Comparison of ENCODE assay signal across 8 mouse cellular contexts in genomic region chr19:37206641-37207302, GRCm38 (mm10). TPM values are rescaled to one million over a fixed set of nuclear protein-coding genes. Genes with fewer than 3 reads are reported as not detected.
DNase-seq lines count a peak whose midpoint lies in the region; ATAC-seq and TF ChIP-seq lines count a peak whose summit lies in the region.

No protein-coding gene starts in this region.

- peaks cover 7% of the 10 kb centered on the region; the same call in 1 of the 2 replicates for H3K27me3 ChIP-seq in E14TG2a.4 (ENCODE audit: insufficient read depth, low read length)
- H3K27me3 ChIP-seq in heart, embryonic 14.5 days (ENCODE audit: control insufficient read depth, insufficient read depth, low read length) = no peaks in the 10 kb centered on the region
- H3K27me3 ChIP-seq in liver, postnatal 0 days (ENCODE audit: insufficient read depth, low read length) = no peaks in the 10 kb centered on the region
- H3K27me3 ChIP-seq in neural tube, embryonic 13.5 days = no peaks in the 10 kb centered on the region

- H3K4me2 ChIP-seq in heart, embryonic 14.5 days (ENCODE audit: low read length) = peak overlapping the region; percentile 88
- H3K4me2 ChIP-seq in liver, postnatal 0 days (ENCODE audit: low read depth, low read length) = peak overlapping the region; percentile 98
- H3K4me2 ChIP-seq in neural tube, embryonic 13.5 days = peak overlapping the region; percentile 78

- peak; percentile 76 to 90 for DNase-seq in adrenal gland, adult (ENCODE audit: inconsistent age in 2 of 2, low spot score in 1 of 2)
- DNase-seq in kidney, postnatal 36 days = peak; percentile 52 to 62
- DNase-seq in liver, postnatal 0 days = peak; percentile 70
- peak; percentile 14 for DNase-seq in urinary bladder, postnatal 25 days (ENCODE audit: low spot score)

- H3K4me1 ChIP-seq in E14TG2a.4 (replicated peaks; ENCODE audit: low read depth, low read length) = peaks cover 32% of the 10 kb centered on the region
- H3K4me1 ChIP-seq in heart, embryonic 14.5 days (ENCODE audit: control insufficient read depth in 2 of 2, insufficient read depth in 2 of 2, low read length in 2 of 2) = peaks cover 0 to 14% of the 10 kb centered on the region in 2 experiments; a peak in 2 of 4 replicates
- peaks cover 28% of the 10 kb centered on the region for H3K4me1 ChIP-seq in liver, postnatal 0 days (ENCODE audit: insufficient read depth)
- peaks cover 21% of the 10 kb centered on the region for H3K4me1 ChIP-seq in neural tube, embryonic 13.5 days (replicated peaks)

- H3K27ac ChIP-seq in heart, embryonic 14.5 days (replicated peaks in 1 of 2; ENCODE audit: control insufficient read depth in 1 of 2, insufficient read depth in 1 of 2, low read depth in 2 of 2, low read length in 2 of 2) = peak overlapping the region; percentile 48 to 95
- peak overlapping the region; percentile 100 for H3K27ac ChIP-seq in liver, postnatal 0 days (ENCODE audit: low read depth)
- H3K27ac ChIP-seq in neural tube, embryonic 13.5 days (replicated peaks) = peak overlapping the region; percentile 88

- no peak for TF ChIP-seq CTCF in E14TG2a.4 (conservative IDR thresholded peaks at IDR 0.05; ENCODE audit: low read length)
- TF ChIP-seq CTCF in liver, postnatal 0 days (IDR thresholded peaks at IDR 0.05; ENCODE audit: low read depth) = no peak

- WGBS in heart, embryonic 14.5 days = under 1% methylated on average over 46 of the region's 47 CpGs
- WGBS in liver, postnatal 0 days (ENCODE audit: insufficient replicate concordance) = under 1% methylated on average over 47 of the region's 47 CpGs
- WGBS in neural tube, embryonic 13.5 days = 0% methylated on average over 47 of the region's 47 CpGs

- peaks cover 18% of the 10 kb centered on the region for H3K36me3 ChIP-seq in E14TG2a.4 (ENCODE audit: insufficient read depth, low read length)
- H3K36me3 ChIP-seq in heart, embryonic 14.5 days (ENCODE audit: control insufficient read depth, insufficient read depth, low read length) = peaks cover 18% of the 10 kb centered on the region
- peaks cover 18% of the 10 kb centered on the region for H3K36me3 ChIP-seq in liver, postnatal 0 days (replicated peaks; ENCODE audit: insufficient read depth, low read length)
- peaks cover 14% of the 10 kb centered on the region for H3K36me3 ChIP-seq in neural tube, embryonic 13.5 days

- H3K9me3 ChIP-seq in E14TG2a.4 (ENCODE audit: low read length) = no peaks in the 10 kb centered on the region
- H3K9me3 ChIP-seq in heart, embryonic 14.5 days (ENCODE audit: control insufficient read depth, low read length) = no peaks in the 10 kb centered on the region
- H3K9me3 ChIP-seq in liver, postnatal 0 days (ENCODE audit: low read length) = no peaks in the 10 kb centered on the region
- no peaks in the 10 kb centered on the region for H3K9me3 ChIP-seq in neural tube, embryonic 13.5 days

- H3K9ac ChIP-seq in heart, embryonic 14.5 days (ENCODE audit: low read length) = peak overlapping the region; percentile 99
- peak overlapping the region; percentile 100 for H3K9ac ChIP-seq in liver, postnatal 0 days (replicated peaks)
- H3K9ac ChIP-seq in neural tube, embryonic 13.5 days = peak overlapping the region; percentile 99

- ATAC-seq in erythroid progenitor cell, adult 5-6 weeks (replicated peaks; ENCODE audit: low FRiP score, poor library complexity, severe bottlenecking) = peak; percentile 26
- ATAC-seq in heart, embryonic 14.5 days (ENCODE audit: insufficient number of reproducible peaks, insufficient read depth, low FRiP score, low read depth) = peak; percentile 70
- ATAC-seq in liver, postnatal 0 days = peak; percentile 50
- ATAC-seq in neural tube, embryonic 13.5 days (ENCODE audit: low read depth) = peak; percentile 86

- peak overlapping the region; percentile 99 for H3K4me3 ChIP-seq in E14TG2a.4 (replicated peaks; ENCODE audit: low read length)
- peak overlapping the region; percentile 94 to 99 for H3K4me3 ChIP-seq in heart, embryonic 14.5 days (ENCODE audit: control insufficient read depth in 1 of 2, insufficient read depth in 1 of 2, low read depth in 1 of 2, low read length in 2 of 2)
- H3K4me3 ChIP-seq in liver, postnatal 0 days (ENCODE audit: low read depth, low read length) = peak overlapping the region; percentile 100
- peak overlapping the region; percentile 100 for H3K4me3 ChIP-seq in neural tube, embryonic 13.5 days

- TF ChIP-seq EP300 in liver, postnatal 0 days (IDR thresholded peaks at IDR 0.05; ENCODE audit: low read depth) = no peak

RNA-seq across cellular contexts. Expression of gene March5, which starts 0.6 kb away (rescaled TPM):
- total RNA-seq in erythroid progenitor cell, adult 5-6 weeks (2015; ENCODE audit: low replicate concordance) = 361 and 388 TPM in 2 replicates
- 349 and 424 TPM in 2 replicates for total RNA-seq in erythroid progenitor cell, adult 5-6 weeks (2017; ENCODE audit: low replicate concordance)
- 102 and 104 TPM in 2 replicates for polyA plus RNA-seq in heart, embryonic 14.5 days (2014; fragmentation: Nextera tagmentation; extraction: Ambion mirVana)
- 119 and 126 TPM in 2 replicates for polyA plus RNA-seq in liver, postnatal 0 days (2015; fragmentation: Nextera tagmentation; extraction: Ambion mirVana)
- polyA plus RNA-seq in neural tube, embryonic 13.5 days (2015; fragmentation: Nextera tagmentation; extraction: Ambion mirVana) = 130 and 134 TPM in 2 replicates

RNA-seq across cellular contexts. Expression of gene Cpeb3, which starts 1.6 kb away (rescaled TPM):
- total RNA-seq in erythroid progenitor cell, adult 5-6 weeks (2015; ENCODE audit: low replicate concordance) = 39.6 and 42.8 TPM in 2 replicates
- 38.5 and 42.5 TPM in 2 replicates for total RNA-seq in erythroid progenitor cell, adult 5-6 weeks (2017; ENCODE audit: low replicate concordance)
- polyA plus RNA-seq in heart, embryonic 14.5 days (2014; fragmentation: Nextera tagmentation; extraction: Ambion mirVana) = 8.8 and 8.9 TPM in 2 replicates
- polyA plus RNA-seq in liver, postnatal 0 days (2015; fragmentation: Nextera tagmentation; extraction: Ambion mirVana) = 2.1 and 2.8 TPM in 2 replicates
- 10.4 and 11.2 TPM in 2 replicates for polyA plus RNA-seq in neural tube, embryonic 13.5 days (2015; fragmentation: Nextera tagmentation; extraction: Ambion mirVana)

Comparison
In these comparisons a context has a peak if more than half of its experiments do, and no peak if none do; other contexts are left out.
1. Peak in every context shown above with its lines: DNase-seq, ATAC-seq, H3K4me3 ChIP-seq and H3K27ac ChIP-seq.
2. DNase-seq: peak in every context shown above with its lines; median percentile 83 in adrenal gland, adult; 70 in liver, postnatal 0 days; 57 in kidney, postnatal 36 days; 14 in urinary bladder, postnatal 25 days.
3. ATAC-seq: peak in every context shown above with its lines; median percentile 86 in neural tube, embryonic 13.5 days; 70 in heart, embryonic 14.5 days; 50 in liver, postnatal 0 days; 26 in erythroid progenitor cell, adult 5-6 weeks.